Mouse (Mus musculus) myocyte (in vitro differentiated cells): ENCODE data around the gene Ptk7.

Source experiments
- E2F4 ChIP-seq: IDR thresholded peaks from one replicate; pipeline ENCODE4 v1.6.1; 2011; ENCODE audit warnings: mild to moderate bottlenecking, control low read depth, moderate library complexity; ENCODE audit not compliant: insufficient read depth
- POLR2A ChIP-seq: IDR thresholded peaks from one replicate; pipeline ENCODE4 v1.6.1; 2011; ENCODE audit warnings: low read depth, mild to moderate bottlenecking, control low read depth, moderate library complexity; ENCODE audit not compliant: insufficient read length
- SRF ChIP-seq: IDR thresholded peaks from one replicate; pipeline ENCODE4 v1.6.1; 2011; ENCODE audit warnings: low read depth; ENCODE audit not compliant: control insufficient read depth, insufficient read length

DNA sequence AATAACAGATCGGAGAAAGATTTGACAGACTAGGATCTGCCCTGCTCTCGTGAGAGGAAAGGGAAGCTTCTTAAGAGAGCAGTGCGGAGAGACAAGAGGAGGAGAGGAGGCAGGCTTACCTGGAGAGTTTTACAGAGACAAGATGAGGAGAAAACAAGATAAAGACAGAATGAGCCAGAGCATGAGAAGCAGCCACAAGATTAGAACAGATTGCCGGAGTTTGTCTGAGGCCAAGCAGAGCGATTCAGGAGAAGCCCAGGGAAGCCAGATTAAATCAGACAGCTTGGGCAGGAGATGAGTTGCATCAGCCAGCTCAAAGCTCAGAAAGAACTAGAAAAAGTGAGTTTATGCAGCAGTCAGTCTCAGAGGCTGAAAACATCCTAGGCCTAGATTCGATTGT lies 40.4 kb downstream of the Ptk7 start:
- TF ChIP-seq POLR2A (no peak), E2F4 (no peak), SRF (no peak)
